Mouse (Mus musculus): ENCODE measurements at regions not wholly inside any gene's neighbourhood (a gene's known extent, or its start where the extent isn't known, plus 50 kb on each side); places are given as distances from the start of the nearest gene placed in this dataset.

GRCm38 (mm10) chr9:101612971-101613370 is 248.7 kb upstream of the 9630041A04Rik start:
- Histone ChIP-seq H3K36me3 (ENCODE audit: control insufficient read depth in 1 of 2, insufficient read depth in 2 of 2, low read length in 2 of 2) (no peaks in the 10 kb centered on the region), H3K27ac (ENCODE audit: control insufficient read depth, low read depth, low read length) (no peak overlapping the region), H3K4me1 (ENCODE audit: control insufficient read depth in 1 of 2, insufficient read depth in 2 of 2, low read length in 2 of 2) (no peaks in the 10 kb centered on the region), H3K79me2 (ENCODE audit: control insufficient read depth, insufficient read depth, low read length, poor library complexity) (no peaks in the 10 kb centered on the region), H3K27me3 (ENCODE audit: control insufficient read depth in 1 of 2, insufficient read depth in 2 of 2, low read length in 2 of 2) (no peaks in the 10 kb centered on the region), H3K9me3 (replicated peaks; ENCODE audit: insufficient read depth, low read length) (no peaks in the 10 kb centered on the region), H3K9ac (ENCODE audit: control insufficient read depth, low read depth, low read length, poor library complexity, severe bottlenecking) (no peak overlapping the region), H3K4me3 (ENCODE audit: control insufficient read depth in 1 of 2, insufficient read depth in 1 of 2, low read depth in 2 of 2, low read length in 2 of 2) (no peak overlapping the region)
- DNase-seq (ENCODE audit: low read depth, low spot score), result no peak
- no peak for TF ChIP-seq JUND (IDR thresholded peaks at IDR 0.05; ENCODE audit: low read depth, low read length)
- TF ChIP-seq MXI1 (IDR thresholded peaks at IDR 0.05; ENCODE audit: low read depth, low read length), result no peak
- TF ChIP-seq HCFC1 (IDR thresholded peaks at IDR 0.05; ENCODE audit: low read depth, low read length), result no peak
- no peak for TF ChIP-seq SIN3A (IDR thresholded peaks at IDR 0.05; ENCODE audit: low read length)
- no peak for TF ChIP-seq TAL1 (IDR thresholded peaks at IDR 0.05; ENCODE audit: low read length)

- TF ChIP-seq ZC3H11A (IDR thresholded peaks at IDR 0.05; ENCODE audit: low read depth, low read length), result no peak
- TF ChIP-seq TBP (IDR thresholded peaks at IDR 0.05; ENCODE audit: low read depth, low read length), result no peak
- TF ChIP-seq BHLHE40 (IDR thresholded peaks at IDR 0.05; ENCODE audit: borderline replicate concordance, low read depth, low read length), result no peak
- TF ChIP-seq ZMIZ1 (IDR thresholded peaks at IDR 0.05; ENCODE audit: low read depth, low read length), result no peak
- TF ChIP-seq GABPA (IDR thresholded peaks at IDR 0.05; ENCODE audit: low read depth, low read length), result no peak
- TF ChIP-seq KAT2A (conservative IDR thresholded peaks at IDR 0.05; ENCODE audit: low read depth, low read length), result no peak
- TF ChIP-seq EP300 (IDR thresholded peaks at IDR 0.05; ENCODE audit: low read depth in 1 of 2, low read length in 2 of 2), result no peak
- no peak for TF ChIP-seq SMC3 (IDR thresholded peaks at IDR 0.05; ENCODE audit: low read depth, low read length)
- TF ChIP-seq TAL1 (IDR thresholded peaks at IDR 0.05; ENCODE audit: low read length), result no peak
- no peak for TF ChIP-seq GATA1 (IDR thresholded peaks at IDR 0.05; ENCODE audit: low read depth, low read length)
- no peak for TF ChIP-seq USF1 (IDR thresholded peaks at IDR 0.05; ENCODE audit: low read depth, low read length)
- TF ChIP-seq UBTF (IDR thresholded peaks at IDR 0.05; ENCODE audit: borderline replicate concordance, insufficient read depth, low read depth, low read length), result no peak
- TF ChIP-seq ZNF384 (IDR thresholded peaks at IDR 0.05; ENCODE audit: low read depth, low read length), result no peak
- TF ChIP-seq MAX (IDR thresholded peaks at IDR 0.05; ENCODE audit: low read length), result no peak
- no peak for TF ChIP-seq MYB (IDR thresholded peaks at IDR 0.05; ENCODE audit: low read depth, low read length)
- no peak for TF ChIP-seq MXI1 (IDR thresholded peaks at IDR 0.05; ENCODE audit: low read depth, low read length)
- TF ChIP-seq POLR2A (IDR thresholded peaks at IDR 0.05; ENCODE audit: control insufficient read depth in 1 of 2, insufficient read depth in 1 of 2, low read depth in 1 of 2, low read length in 2 of 2, poor library complexity in 1 of 2), result no peak
- TF ChIP-seq ZKSCAN1 (IDR thresholded peaks at IDR 0.05; ENCODE audit: low read depth, low read length), result no peak
- no peak for TF ChIP-seq CHD1 (IDR thresholded peaks at IDR 0.05; ENCODE audit: low read depth, low read length)
- H3K79me2 ChIP-seq (ENCODE audit: control insufficient read depth, insufficient read depth, low read length, poor library complexity), result no peaks in the 10 kb centered on the region
- no peaks in the 10 kb centered on the region for H3K27me3 ChIP-seq (ENCODE audit: control insufficient read depth in 1 of 2, insufficient read depth in 2 of 2, low read length in 2 of 2)
- H3K4me1 ChIP-seq (ENCODE audit: control insufficient read depth in 1 of 2, insufficient read depth in 2 of 2, low read length in 2 of 2), result no peaks in the 10 kb centered on the region
- H3K9ac ChIP-seq (ENCODE audit: control insufficient read depth, low read depth, low read length, poor library complexity, severe bottlenecking), result no peak overlapping the region
- H3K9me3 ChIP-seq (replicated peaks; ENCODE audit: insufficient read depth, low read length), result no peaks in the 10 kb centered on the region
- no peak overlapping the region for H3K27ac ChIP-seq (ENCODE audit: control insufficient read depth, low read depth, low read length)
- H3K4me3 ChIP-seq (ENCODE audit: control insufficient read depth in 1 of 2, insufficient read depth in 1 of 2, low read depth in 2 of 2, low read length in 2 of 2), result no peak overlapping the region
- H3K36me3 ChIP-seq (ENCODE audit: control insufficient read depth in 1 of 2, insufficient read depth in 2 of 2, low read length in 2 of 2), result no peaks in the 10 kb centered on the region
- DNase-seq (ENCODE audit: low read depth, low spot score), result no peak
These were observed 249.1 kb upstream of the 9630041A04Rik start for GRCm38 (mm10) chr9:101612571-101612970.

Measured in MEL (cell line).